Mouse (Mus musculus): Measurements from ENCODE around the gene Mfap4. TPM values are rescaled to one million over a fixed set of nuclear protein-coding genes. Genes with fewer than 3 reads are reported as not detected.

Mfap4 gene
- polyA plus RNA-seq (2012; fragmentation: generic; extraction: Trizol) = 10 to 100 TPM in 1 of 2 experiments, under 1 TPM in 1; 0.04 to 13.4 TPM

GRCm38 (mm10) chr11:61484613-61485540 is at the start of gene Mfap4:
Gene Mfap4 (plus strand): TSS chr11:61485431.

GRCm38 (mm10) chr11:61494129-61494997 is 9.1 kb downstream of the Mfap4 start, which contains the start of gene Mapk7:
Gene Mapk7 (minus strand): TSS chr11:61494406.

GRCm38 (mm10) chr11:61504713-61505257 is 19.6 kb downstream of the Mfap4 start, which contains the start of gene B9d1:
Gene B9d1 (plus strand): TSS chr11:61505144.

Other genes starting within 250 kb of the Mfap4 start
- 10 to 100 TPM in 1 of 2 experiments, 1 to 10 TPM in 1; 2.2 to 28.4 TPM for gene Aldh3a2, start 218.0 kb upstream of the Mfap4 start, polyA plus RNA-seq (2012; fragmentation: generic; extraction: Trizol)
- gene Slc47a2, start 142.6 kb upstream of the Mfap4 start, polyA plus RNA-seq (2012; fragmentation: generic; extraction: Trizol) = under 1 TPM in 1 of 2 experiments, not detected in 1; 0.14 TPM
- gene Slc47a1, start 107.1 kb upstream of the Mfap4 start, polyA plus RNA-seq (2012; fragmentation: generic; extraction: Trizol) = under 1 TPM in 1 of 2 experiments, not detected in 1; 0.04 TPM
- under 1 TPM in 1 of 2 experiments, not detected in 1; 0.79 TPM for gene Rnf112, start 31.3 kb upstream of the Mfap4 start, polyA plus RNA-seq (2012; fragmentation: generic; extraction: Trizol)
- gene Mapk7, start 9.0 kb downstream of the Mfap4 start, polyA plus RNA-seq (2012; fragmentation: generic; extraction: Trizol) = 10 to 100 TPM; 15.3 to 42.0 TPM
- 100 to 1,000 TPM in 1 of 2 experiments, 10 to 100 TPM in 1; 74.8 to 109 TPM for gene B9d1, start 19.7 kb downstream of the Mfap4 start, polyA plus RNA-seq (2012; fragmentation: generic; extraction: Trizol)
- gene Epn2, start 94.3 kb downstream of the Mfap4 start, polyA plus RNA-seq (2012; fragmentation: generic; extraction: Trizol) = 10 to 100 TPM in 1 of 2 experiments, 1 to 10 TPM in 1; 3.6 to 18.8 TPM
- under 1 TPM; 0.04 to 0.05 TPM for gene Grap, start 167.8 kb downstream of the Mfap4 start, polyA plus RNA-seq (2012; fragmentation: generic; extraction: Trizol)
- gene Fam83g, start 198.7 kb downstream of the Mfap4 start, polyA plus RNA-seq (2012; fragmentation: generic; extraction: Trizol) = under 1 TPM; 0.01 TPM
- not detected for gene Slc5a10, start 235.4 kb downstream of the Mfap4 start, polyA plus RNA-seq (2012; fragmentation: generic; extraction: Trizol)

All from C3H10T1/2 (cell line).